Mouse (Mus musculus) neural tube, embryonic 13.5 days (tissue): Measurements from ENCODE around the gene Fpgs. TPM values are rescaled to one million over a fixed set of nuclear protein-coding genes. Genes with fewer than 3 reads are reported as not detected.

ENCODE experiments used
- ATAC-seq: fragments of 200-750 bp; cut with Nextera tagmentation; 2 replicates; pipeline ENCODE4 v1.8.0; 2017; ENCODE audit warnings: low read depth, mild to moderate bottlenecking, moderate TSS enrichment, moderate library complexity
- H3K27ac ChIP-seq: fragments of 300-500 bp; sonication (generic); replicated peaks from 2 replicates; pipeline ENCODE4 v1.5.1; 2015; ENCODE audit warnings: moderate library complexity, mild to moderate bottlenecking, inconsistent platforms
- H3K27me3 ChIP-seq: fragments of 300-500 bp; sonication (generic); 2 replicates; pipeline ENCODE4 v1.6.1; 2015; ENCODE audit warnings: mild to moderate bottlenecking, inconsistent platforms
- H3K36me3 ChIP-seq: fragments of 300-500 bp; sonication (generic); 2 replicates; pipeline ENCODE4 v1.6.1; 2015; ENCODE audit warnings: mild to moderate bottlenecking, inconsistent platforms
- H3K4me1 ChIP-seq: fragments of 300-500 bp; sonication (generic); replicated peaks from 2 replicates; pipeline ENCODE4 v1.6.1; 2015; ENCODE audit warnings: inconsistent platforms
- H3K4me2 ChIP-seq: fragments of 300-500 bp; sonication (generic); 2 replicates; pipeline ENCODE4 v1.6.1; 2015; ENCODE audit warnings: inconsistent platforms, mild to moderate bottlenecking, moderate library complexity
- H3K4me3 ChIP-seq: fragments of 300-500 bp; sonication (generic); 2 replicates; pipeline ENCODE4 v1.5.1; 2015; ENCODE audit warnings: mild to moderate bottlenecking, inconsistent platforms
- H3K9ac ChIP-seq: fragments of 300-500 bp; sonication (generic); 2 replicates; pipeline ENCODE4 v1.6.1; 2015; ENCODE audit warnings: moderate library complexity, mild to moderate bottlenecking, inconsistent platforms
- H3K9me3 ChIP-seq: fragments of 300-500 bp; sonication (generic); 2 replicates; pipeline ENCODE4 v1.6.1; 2016; ENCODE audit warnings: inconsistent platforms
- WGBS: fragments of 180-500 bp; shearing (Covaris S2); methylation state at CpG from one replicate; pipeline ENCODE4 v1.1.7; 2015; 5-methylcytosine and 5-hydroxymethylcytosine counted together
- polyA plus RNA-seq: library from polyadenylated mRNA; unstranded; fragments of >200 nt; fragmentation: Nextera tagmentation; extraction: Ambion mirVana; gene quantifications from 2 replicates; pipeline ENCODE4 v1.2.1, GENCODE M21; 2015

Fpgs gene
- polyA plus RNA-seq, 1 experiment from 2014 or later, result 14.7 TPM

DNA sequence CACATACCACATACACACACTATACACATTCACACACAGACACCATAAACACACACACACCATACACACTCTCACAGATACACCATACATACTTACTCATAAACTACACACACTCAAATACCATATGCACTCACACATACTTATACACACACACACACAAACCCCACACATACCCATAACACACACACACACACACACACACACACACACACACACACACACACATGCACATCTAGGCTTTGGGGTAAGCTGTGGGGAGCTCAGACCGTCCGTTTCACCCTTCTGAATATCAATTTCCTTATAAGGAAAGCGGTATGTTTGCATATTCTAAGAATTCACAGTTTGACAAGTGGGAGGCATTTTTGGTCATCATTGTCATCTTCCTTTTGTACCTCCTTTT lies 18.6 kb upstream of the Fpgs start:
- ATAC-seq, result no peak
- WGBS, result 77% methylated on average over 3 of the region's 3 CpGs

DNA sequence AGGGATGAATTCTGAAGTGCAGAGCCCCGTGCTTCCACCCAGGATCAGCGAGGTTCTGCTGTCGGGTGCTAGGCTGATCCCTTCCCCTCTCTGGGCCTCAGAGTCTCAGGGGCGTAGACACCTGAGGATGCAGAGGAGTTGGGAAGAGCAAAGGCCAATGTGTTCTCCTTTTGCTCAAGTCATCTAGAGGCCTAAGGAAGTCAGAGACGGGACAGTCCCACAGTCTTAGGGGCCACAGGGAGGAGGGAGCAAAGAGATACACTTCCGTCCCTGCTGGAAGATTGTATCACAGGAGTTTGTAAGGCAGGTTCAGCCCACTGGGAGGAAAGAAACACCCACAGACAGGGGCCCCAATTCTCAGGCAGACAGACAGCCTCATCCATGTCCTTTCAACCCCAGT lies 18.1 kb upstream of the Fpgs start:
- H3K4me2 ChIP-seq, result peak overlapping the region; percentile 14; the same call in 1 of the 2 replicates
- no peak overlapping the region for H3K4me3 ChIP-seq
- H3K27me3 ChIP-seq, result no peaks in the 10 kb centered on the region
- no peaks in the 10 kb centered on the region for H3K9me3 ChIP-seq
- WGBS, result 45% methylated on average over 6 of the region's 6 CpGs
- peaks cover 22% of the 10 kb centered on the region for H3K4me1 ChIP-seq
- no peak for ATAC-seq
- H3K36me3 ChIP-seq, result no peaks in the 10 kb centered on the region
- H3K9ac ChIP-seq, result peak overlapping the region; percentile 39; the same call in 1 of the 2 replicates
- H3K27ac ChIP-seq, result no peak overlapping the region

More for the DNA sequence above, 18.6 kb upstream of the Fpgs start:
- Histone ChIP-seq H3K4me3 (no peak overlapping the region), H3K9ac (peak overlapping the region; percentile 38; the same call in 1 of the 2 replicates), H3K27me3 (no peaks in the 10 kb centered on the region), H3K36me3 (no peaks in the 10 kb centered on the region), H3K4me1 (peaks cover 22% of the 10 kb centered on the region), H3K4me2 (no peak overlapping the region), H3K9me3 (no peaks in the 10 kb centered on the region), H3K27ac (no peak overlapping the region)

DNA sequence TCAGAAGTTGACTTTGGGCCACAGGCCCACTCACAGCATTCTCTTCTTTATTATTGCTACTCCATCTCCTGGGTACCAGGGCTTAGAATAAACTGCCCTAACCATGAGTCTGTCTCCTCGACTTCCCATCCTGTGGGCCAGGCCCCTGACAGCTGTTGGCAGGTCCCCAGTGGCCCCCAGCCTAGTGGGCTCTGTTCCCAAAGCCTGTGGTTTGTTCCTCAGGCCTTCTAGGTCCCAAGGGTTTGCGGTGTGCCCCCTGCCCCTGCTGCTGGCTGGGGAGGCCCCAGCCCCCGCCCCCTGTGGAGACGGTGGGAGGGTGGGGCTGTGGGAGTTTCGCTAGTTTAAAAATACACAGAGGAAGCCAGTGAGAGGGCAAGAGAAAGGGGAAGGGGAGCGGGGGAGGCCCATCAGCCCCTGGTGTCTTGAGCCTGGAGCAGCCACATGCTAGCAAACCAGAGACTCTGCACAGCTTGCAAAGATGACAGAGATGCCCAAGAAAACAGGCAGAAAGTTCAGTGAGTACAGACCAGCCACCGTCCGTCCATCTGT lies 16.8 kb upstream of the Fpgs start, which contains the start of gene Sh2d3c:
Gene Sh2d3c (plus strand): TSS at position 375 of the 549 bp plus-strand sequence.
- peak within 1 kb of the TSS; percentile 39; the same call in 1 of the 2 replicates for H3K9ac ChIP-seq
- H3K36me3 ChIP-seq, result no peaks in the 10 kb centered on the region
- H3K4me3 ChIP-seq, result no peak within 1 kb of the TSS
- no peaks in the 10 kb centered on the region for H3K9me3 ChIP-seq
- peaks cover 22% of the 10 kb centered on the region for H3K4me1 ChIP-seq
- H3K27me3 ChIP-seq, result no peaks in the 10 kb centered on the region
- peak within 1 kb of the TSS; percentile 14 for H3K4me2 ChIP-seq
- ATAC-seq, result no peak
- 49% methylated on average over 8 of the region's 8 CpGs for WGBS
- no peak within 1 kb of the TSS; the same call in 1 of the 2 replicates for H3K27ac ChIP-seq

DNA sequence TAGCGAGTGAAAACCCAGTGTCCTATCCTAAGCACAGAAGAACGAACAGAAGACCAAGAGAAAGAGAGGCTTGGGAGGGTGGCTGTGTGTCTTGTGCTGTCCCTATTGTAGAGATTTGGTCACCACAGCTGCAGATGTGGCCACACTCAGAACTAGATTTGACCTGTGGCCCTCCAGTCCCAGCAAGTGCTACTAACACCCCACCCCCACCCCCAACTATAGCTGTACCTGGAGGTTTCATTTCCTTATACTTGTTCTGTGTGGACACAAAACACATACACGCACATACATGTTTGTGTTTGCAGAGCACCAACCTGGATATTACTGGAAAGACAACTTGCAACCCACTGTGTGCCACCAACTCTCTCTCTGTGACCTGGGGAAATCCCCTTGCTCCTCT lies 16.1 kb upstream of the Fpgs start:
- no peak overlapping the region for H3K4me3 ChIP-seq
- no peaks in the 10 kb centered on the region for H3K9me3 ChIP-seq
- ATAC-seq, result no peak
- H3K27me3 ChIP-seq, result no peaks in the 10 kb centered on the region
- H3K4me2 ChIP-seq, result no peak overlapping the region
- 87% methylated on average over 3 of the region's 3 CpGs for WGBS
- peaks cover 25% of the 10 kb centered on the region for H3K4me1 ChIP-seq
- H3K36me3 ChIP-seq, result no peaks in the 10 kb centered on the region
- H3K9ac ChIP-seq, result no peak overlapping the region
- no peak overlapping the region for H3K27ac ChIP-seq

GRCm38 (mm10) chr2:32718761-32719160 lies 14.8 kb upstream of the Fpgs start:
- Histone ChIP-seq H3K27me3 (no peaks in the 10 kb centered on the region), H3K9ac (0 out of 2 replicates have a peak overlapping the region, but pooled peaks have one; percentile 38)
- peak; percentile 41 for ATAC-seq

DNA sequence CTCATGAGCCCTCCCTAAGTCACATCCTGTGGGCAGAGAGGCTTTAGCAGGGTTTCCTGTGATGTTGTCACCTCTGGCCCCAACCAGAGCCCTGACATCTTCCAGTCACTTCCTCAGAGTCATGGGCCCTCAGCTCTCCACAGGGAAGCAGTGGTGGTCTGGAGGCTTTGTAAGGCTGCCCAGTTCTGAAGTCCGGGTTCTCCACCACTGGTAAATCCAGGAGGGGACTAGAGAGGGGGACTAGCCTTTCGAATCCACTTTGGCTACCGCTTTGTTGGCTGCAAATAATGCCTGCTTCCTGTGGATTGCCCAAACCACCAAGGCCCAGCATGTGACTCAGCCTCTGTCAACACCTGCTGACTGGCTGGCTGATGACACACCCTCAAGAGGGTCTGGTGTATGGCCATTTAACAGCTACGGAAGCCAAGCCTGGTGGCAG lies 11.1 kb upstream of the Fpgs start:
- Histone ChIP-seq H3K36me3 (peaks cover 9% of the 10 kb centered on the region), H3K27ac (0 out of 2 replicates have a peak overlapping the region, but pooled peaks have one; percentile 99), H3K4me2 (no peak overlapping the region), H3K9ac (no peak overlapping the region), H3K9me3 (no peaks in the 10 kb centered on the region), H3K4me1 (peaks cover 36% of the 10 kb centered on the region), H3K27me3 (no peaks in the 10 kb centered on the region), H3K4me3 (no peak overlapping the region)
- no peak for ATAC-seq
- 73% methylated on average over 4 of the region's 4 CpGs for WGBS

More at GRCm38 (mm10) chr2:32718761-32719160, 14.8 kb upstream of the Fpgs start:
- H3K27ac ChIP-seq, result peak overlapping the region; percentile 59
- no peaks in the 10 kb centered on the region for H3K9me3 ChIP-seq
- 32% methylated on average over 9 of the region's 9 CpGs for WGBS
- H3K4me3 ChIP-seq, result no peak overlapping the region
- peaks cover 38% of the 10 kb centered on the region for H3K4me1 ChIP-seq
- no peak overlapping the region for H3K4me2 ChIP-seq
- no peaks in the 10 kb centered on the region for H3K36me3 ChIP-seq

DNA sequence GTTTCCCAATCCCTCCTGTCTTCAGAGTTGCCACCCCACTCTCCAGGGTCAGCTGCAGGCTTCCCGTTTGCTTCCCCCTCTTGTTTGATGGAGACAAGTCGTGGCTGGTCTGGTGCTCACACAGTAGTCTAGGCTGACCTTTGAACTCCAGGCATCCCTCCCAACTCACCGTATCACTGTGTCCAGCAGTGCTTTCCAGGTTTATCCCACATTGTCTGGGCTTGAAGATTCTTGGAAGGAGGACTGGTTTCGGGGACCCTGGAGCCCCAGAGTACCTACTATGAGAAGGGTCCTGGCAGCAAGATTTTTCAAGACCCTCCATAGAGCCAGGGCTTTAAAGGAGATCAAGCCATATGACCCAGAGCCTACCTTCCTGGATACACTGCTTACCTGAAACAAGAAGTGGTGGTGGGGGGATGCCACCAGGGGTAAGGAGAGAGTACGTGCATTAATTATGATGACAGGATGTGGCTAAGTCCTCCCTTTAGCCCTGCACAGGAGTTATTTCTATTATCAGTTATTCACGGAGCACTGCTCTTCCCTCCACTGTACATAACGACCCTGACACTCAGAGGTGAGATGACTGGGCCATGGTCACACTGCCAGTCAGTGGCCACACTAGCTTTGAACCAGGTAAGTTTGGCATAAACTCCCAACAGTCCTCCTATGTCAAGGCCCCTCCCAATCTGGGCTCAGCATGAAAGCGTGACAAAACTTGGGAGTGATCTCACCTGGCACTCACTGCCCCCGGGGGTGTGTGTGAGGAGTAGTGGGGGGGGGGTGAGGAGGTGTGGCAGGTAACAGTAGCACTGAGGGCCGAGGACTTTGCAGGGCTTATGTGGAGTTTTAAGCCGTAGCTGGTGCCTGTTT lies 10.4 kb upstream of the Fpgs start:
- 65% methylated on average over 11 of the region's 11 CpGs for WGBS
- Histone ChIP-seq H3K27ac (peak overlapping the region; percentile 99), H3K4me3 (peak overlapping the region; percentile 98), H3K9me3 (no peaks in the 10 kb centered on the region), H3K27me3 (no peaks in the 10 kb centered on the region), H3K4me1 (peaks cover 36% of the 10 kb centered on the region), H3K36me3 (peaks cover 16% of the 10 kb centered on the region), H3K4me2 (peak overlapping the region; percentile 97), H3K9ac (peak overlapping the region; percentile 89)
- no peak for ATAC-seq

DNA sequence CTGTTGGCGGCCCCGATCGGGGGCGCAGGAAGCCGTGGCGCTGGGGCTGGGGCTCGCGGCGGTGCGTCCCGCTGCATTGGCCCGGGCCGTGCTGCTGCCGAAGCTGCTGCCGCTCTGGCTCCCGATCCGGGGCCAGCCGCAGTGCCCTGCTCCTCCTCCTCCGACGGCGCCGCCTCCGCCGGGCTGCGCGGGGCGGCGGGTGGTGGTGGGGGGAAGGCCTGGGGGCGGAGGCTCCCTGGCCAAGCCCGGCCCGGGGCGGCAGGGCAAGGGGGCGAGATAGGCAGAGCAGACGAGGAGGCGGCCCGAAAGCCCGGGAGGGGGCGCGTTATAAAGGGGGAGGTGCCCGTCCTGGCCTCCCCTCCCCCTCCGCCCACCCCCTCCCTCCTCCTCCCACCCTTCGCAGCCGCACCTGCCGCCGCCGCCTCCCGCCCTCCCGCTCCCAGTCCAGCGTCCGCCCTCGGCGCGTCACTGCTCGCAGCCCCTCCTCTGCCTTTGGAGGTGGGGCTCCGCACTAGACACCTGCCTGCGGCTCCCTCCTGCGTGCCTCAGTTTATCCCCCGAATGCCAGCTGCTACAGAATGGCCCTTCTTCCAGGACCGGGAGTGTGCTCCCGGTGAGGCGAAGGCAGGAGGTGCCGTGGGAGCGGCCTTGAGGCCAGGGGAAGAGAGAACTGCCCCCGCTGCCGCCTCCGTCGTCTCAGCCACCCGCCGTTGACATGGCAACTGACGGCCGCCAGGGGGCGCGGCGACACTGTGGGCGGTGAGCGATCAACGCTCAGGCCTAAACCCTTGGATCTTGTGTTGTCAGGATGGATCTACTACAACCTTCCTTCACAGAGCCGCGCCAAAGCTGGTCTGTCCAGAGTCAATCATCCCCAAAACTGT lies 9.2 kb upstream of the Fpgs start, which contains the start of gene Cdk9:
Gene Cdk9 (minus strand): TSS at position 143 of the 884 bp plus-strand sequence.
- peak within 1 kb of the TSS; percentile 89 for H3K9ac ChIP-seq
- peaks cover 27% of the 10 kb centered on the region for H3K36me3 ChIP-seq
- H3K4me3 ChIP-seq, result peak within 1 kb of the TSS; percentile 98
- no peaks in the 10 kb centered on the region for H3K27me3 ChIP-seq
- peak within 1 kb of the TSS; percentile 99 for H3K27ac ChIP-seq
- no peaks in the 10 kb centered on the region for H3K9me3 ChIP-seq
- WGBS, result under 1% methylated on average over 40 of the region's 79 CpGs
- H3K4me1 ChIP-seq, result peaks cover 30% of the 10 kb centered on the region
- ATAC-seq, result peak; percentile 88
- peak within 1 kb of the TSS; percentile 97 for H3K4me2 ChIP-seq

- H3K4me3 ChIP-seq, result peak overlapping the region; percentile 98
- H3K4me1 ChIP-seq, result peaks cover 30% of the 10 kb centered on the region
- peak overlapping the region; percentile 99 for H3K27ac ChIP-seq
- ATAC-seq, result peak; percentile 92
- H3K27me3 ChIP-seq, result no peaks in the 10 kb centered on the region
- H3K4me2 ChIP-seq, result peak overlapping the region; percentile 97
- no peaks in the 10 kb centered on the region for H3K9me3 ChIP-seq
- 0% methylated on average over 35 of the region's 44 CpGs for WGBS
- peak overlapping the region; percentile 89 for H3K9ac ChIP-seq
- peaks cover 34% of the 10 kb centered on the region for H3K36me3 ChIP-seq
Measured at GRCm38 (mm10) chr2:32712586-32712933, 8.6 kb upstream of the Fpgs start.

- WGBS, result 0% methylated on average over 38 of the region's 41 CpGs
- no peaks in the 10 kb centered on the region for H3K9me3 ChIP-seq
- H3K4me2 ChIP-seq, result peak overlapping the region; percentile 97
- peak overlapping the region; percentile 99 for H3K27ac ChIP-seq
- H3K27me3 ChIP-seq, result no peaks in the 10 kb centered on the region
- ATAC-seq, result peak; percentile 40
- H3K9ac ChIP-seq, result peak overlapping the region; percentile 89
- H3K36me3 ChIP-seq, result peaks cover 38% of the 10 kb centered on the region
- H3K4me3 ChIP-seq, result peak overlapping the region; percentile 98
- H3K4me1 ChIP-seq, result peaks cover 30% of the 10 kb centered on the region
Measured at GRCm38 (mm10) chr2:32712108-32712551, 8.2 kb upstream of the Fpgs start.

- H3K27ac ChIP-seq, result peak overlapping the region; percentile 99
- H3K9ac ChIP-seq, result peak overlapping the region; percentile 89
- peaks cover 30% of the 10 kb centered on the region for H3K4me1 ChIP-seq
- WGBS, result 30% methylated on average over 9 of the region's 9 CpGs
- no peaks in the 10 kb centered on the region for H3K27me3 ChIP-seq
- peak overlapping the region; percentile 98 for H3K4me3 ChIP-seq
- no peak for ATAC-seq
- peak overlapping the region; percentile 97 for H3K4me2 ChIP-seq
- no peaks in the 10 kb centered on the region for H3K9me3 ChIP-seq
- peaks cover 44% of the 10 kb centered on the region for H3K36me3 ChIP-seq
Measured at GRCm38 (mm10) chr2:32711301-32712056, 7.5 kb upstream of the Fpgs start.
